Mouse (Mus musculus): ENCODE results near the gene Oosp2. TPM values are rescaled to one million over a fixed set of nuclear protein-coding genes. Genes with fewer than 3 reads are reported as not detected.

Oosp2 gene
- not detected in 2 replicates for polyA plus RNA-seq (2012; rRNA removed)

GRCm38 (mm10) chr19:11660459-11660858 is at the start of gene Oosp2:
Oosp2 (minus strand) TSS chr19:11660559.

GRCm38 (mm10) chr19:11696755-11697154 is 36.4 kb upstream of the Oosp2 start, which contains the start of gene Oosp3:
Oosp3 (plus strand) TSS chr19:11697055.

DNA sequence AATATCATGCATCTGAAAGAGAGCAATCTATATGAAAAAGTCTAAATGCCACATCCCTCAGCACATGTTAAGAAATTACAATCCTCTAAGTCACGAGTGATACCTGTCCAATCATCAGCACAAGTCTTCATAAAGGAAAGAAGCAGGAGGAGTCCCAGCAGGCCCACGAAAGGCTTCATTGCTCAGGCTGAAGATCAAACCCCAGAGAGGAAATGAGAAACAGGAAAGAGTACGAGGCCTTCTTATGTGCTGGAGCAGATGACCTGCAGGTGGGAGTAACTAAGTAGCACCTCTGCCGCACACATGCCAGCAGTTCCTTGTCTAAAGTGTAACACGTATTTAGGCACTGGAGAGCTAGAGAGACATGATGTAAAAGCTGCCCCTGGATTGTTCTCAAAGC is 30.5 kb upstream of the Oosp2 start, which contains the start of gene Oosp1:
Oosp1 (minus strand) TSS at position 312 of the 400 bp plus-strand sequence.

GRCm38 (mm10) chr19:11640732-11641131 is 19.6 kb downstream of the Oosp2 start, which contains the start of gene Ms4a3:
Ms4a3 (minus strand) TSS chr19:11640851.

GRCm38 (mm10) chr19:11623551-11623950 is 36.8 kb downstream of the Oosp2 start, which contains the start of gene Ms4a2:
Ms4a2 (minus strand) TSS chr19:11623719.

GRCm38 (mm10) chr19:11604603-11605002 is 55.8 kb downstream of the Oosp2 start, which contains the start of gene Ms4a6d:
Ms4a6d (minus strand) TSS chr19:11604849.

Other genes starting within 250 kb of the Oosp2 start
- 0.59 and 1.1 TPM in 2 replicates for gene Ms4a4b, start 217.0 kb downstream of the Oosp2 start, polyA plus RNA-seq (2012; rRNA removed)
- gene Ms4a6c, start 191.2 kb downstream of the Oosp2 start, polyA plus RNA-seq (2012; rRNA removed) = 1.3 and 2.6 TPM in 2 replicates
- gene Gm8369, start 174.6 kb downstream of the Oosp2 start, polyA plus RNA-seq (2012; rRNA removed) = 0.41 TPM in 1 of 2 replicates, not detected in the other
- gene Ms4a6b, start 144.0 kb downstream of the Oosp2 start, polyA plus RNA-seq (2012; rRNA removed) = 1.9 TPM in 2 replicates
- gene Ms4a4d, start 123.8 kb downstream of the Oosp2 start, polyA plus RNA-seq (2012; rRNA removed) = 14.6 and 15.4 TPM in 2 replicates
- 1.2 TPM in 2 replicates for gene Ms4a6d, start 55.7 kb downstream of the Oosp2 start, polyA plus RNA-seq (2012; rRNA removed)
- not detected in 2 replicates for gene Ms4a2, start 36.8 kb downstream of the Oosp2 start, polyA plus RNA-seq (2012; rRNA removed)
- gene Ms4a3, start 19.7 kb downstream of the Oosp2 start, polyA plus RNA-seq (2012; rRNA removed) = not detected in 2 replicates
- gene Oosp1, start 30.6 kb upstream of the Oosp2 start, polyA plus RNA-seq (2012; rRNA removed) = not detected in 2 replicates
- gene Oosp3, start 36.5 kb upstream of the Oosp2 start, polyA plus RNA-seq (2012; rRNA removed) = not detected in 2 replicates
- gene Gif, start 87.0 kb upstream of the Oosp2 start, polyA plus RNA-seq (2012; rRNA removed) = not detected in 2 replicates
- gene Mrpl16, start 109.8 kb upstream of the Oosp2 start, polyA plus RNA-seq (2012; rRNA removed) = 6.7 and 7.3 TPM in 2 replicates
- gene Stx3, start 158.8 kb upstream of the Oosp2 start, polyA plus RNA-seq (2012; rRNA removed) = 18.1 and 22.3 TPM in 2 replicates
- gene Olfr1417, start 178.7 kb upstream of the Oosp2 start, polyA plus RNA-seq (2012; rRNA removed) = not detected in 2 replicates
- not detected in 2 replicates for gene Olfr1418, start 200.5 kb upstream of the Oosp2 start, polyA plus RNA-seq (2012; rRNA removed)
- not detected in 2 replicates for gene Olfr1419, start 214.5 kb upstream of the Oosp2 start, polyA plus RNA-seq (2012; rRNA removed)
- not detected in 2 replicates for gene Olfr1420, start 226.0 kb upstream of the Oosp2 start, polyA plus RNA-seq (2012; rRNA removed)

All from colon, adult 2 months (tissue).